ENCODE assay signal across 21 mouse cellular contexts in the genomic region with DNA sequence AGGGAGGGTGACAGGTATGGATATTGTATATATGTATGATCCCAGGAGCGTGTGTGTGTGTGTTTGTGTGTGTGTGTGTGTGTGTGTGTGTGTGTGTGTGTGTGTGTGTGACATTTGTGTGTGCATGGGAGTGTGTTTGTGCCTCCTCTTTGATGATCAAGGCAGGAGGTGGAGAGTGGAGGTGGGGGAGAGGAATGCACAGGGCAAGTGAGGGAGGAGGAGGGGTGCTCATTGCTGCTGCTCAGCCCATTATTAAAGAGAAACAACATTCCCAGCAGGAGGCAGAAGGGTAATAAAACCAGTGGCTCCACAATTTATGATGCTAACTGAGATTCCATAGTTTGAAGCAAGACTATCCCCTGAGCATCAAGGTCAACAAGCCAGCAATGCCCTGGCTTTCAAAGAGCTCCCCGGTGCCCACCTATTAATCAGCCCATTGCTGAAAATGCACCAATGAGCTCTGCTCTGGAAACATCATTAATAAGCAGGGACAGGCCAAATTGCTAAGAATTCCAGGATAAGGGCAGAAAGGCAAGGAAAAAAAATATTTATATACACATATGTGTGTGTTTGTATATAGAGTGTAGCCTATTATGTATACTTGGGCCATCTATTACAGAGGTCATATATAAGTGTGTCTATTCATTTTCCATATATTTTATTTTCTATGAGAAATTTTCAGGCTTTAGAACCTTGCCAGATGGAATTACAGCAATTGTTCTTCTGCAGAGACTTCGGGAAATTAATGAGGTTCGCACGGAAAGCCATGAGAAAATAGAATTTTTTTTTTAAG.
DNase-seq lines count a peak whose midpoint lies in the region; ATAC-seq and TF ChIP-seq lines count a peak whose summit lies in the region.
"Had no signal": no experiment of that assay in that cellular context is flagged by ENCODE, and none has a peak within 500 bp of the region (broad histone marks: within the 10 kb centered on the region; RNA-seq: fewer than 3 reads in every experiment).

No protein-coding gene starts in this region.

- no peak overlapping the region for H3K4me3 ChIP-seq in kidney, postnatal 0 days (replicated peaks; ENCODE audit: low read depth, low read length)
- no peak overlapping the region for H3K4me3 ChIP-seq in neural tube, embryonic 11.5 days (ENCODE audit: low read depth, low read length)
- H3K4me3 ChIP-seq: embryonic facial prominence, embryonic 13.5 days; forebrain, embryonic 15.5 days; hindbrain, embryonic 10.5 days; liver, embryonic 13.5 days; stomach, embryonic 15.5 days had no signal

- peak; percentile 46 for DNase-seq in embryo, embryonic 10 days (ENCODE audit: low spot score)
- no peak for DNase-seq in embryo, embryonic 9.5 days (ENCODE audit: extremely low spot score)
- DNase-seq in kidney, postnatal 0 days (ENCODE audit: low spot score) = peak; percentile 77
- DNase-seq in kidney, adult 8-10 months = no peak
- DNase-seq in embryo, embryonic 11 days = peak; percentile 54
- DNase-seq in neural tube, embryonic 11.5 days (ENCODE audit: low spot score) = peak; percentile 28
- DNase-seq in cerebellum, postnatal 4 days (ENCODE audit: low spot score in 2 of 2) = no peak
- DNase-seq: cerebellum, adult 11 months; cerebellum, postnatal 14 days; gastrocnemius, postnatal 36 days; kidney, postnatal 25 days; liver, embryonic 13.5 days; lung, embryonic 14.5 days; lung, postnatal 36 days; right cerebral cortex, postnatal 14 days; thymus, adult 18-20 months; thymus, postnatal 4 days had no signal

- H3K27ac ChIP-seq in kidney, postnatal 0 days = no peak overlapping the region
- H3K27ac ChIP-seq in neural tube, embryonic 11.5 days (ENCODE audit: low read depth, low read length) = no peak overlapping the region
- H3K27ac ChIP-seq: embryonic facial prominence, embryonic 13.5 days; forebrain, embryonic 15.5 days; hindbrain, embryonic 10.5 days; liver, embryonic 13.5 days had no signal

- H3K9me3 ChIP-seq in kidney, postnatal 0 days (replicated peaks; ENCODE audit: low read length) = no peaks in the 10 kb centered on the region
- no peaks in the 10 kb centered on the region for H3K9me3 ChIP-seq in neural tube, embryonic 11.5 days (ENCODE audit: control insufficient read depth, low read length)
- H3K9me3 ChIP-seq: embryonic facial prominence, embryonic 13.5 days; forebrain, embryonic 15.5 days; hindbrain, embryonic 10.5 days; liver, embryonic 13.5 days; stomach, embryonic 15.5 days had no signal

- TF ChIP-seq CTCF in kidney, postnatal 0 days (IDR thresholded peaks at IDR 0.05; ENCODE audit: low read depth) = no peak

- H3K9ac ChIP-seq in kidney, postnatal 0 days (ENCODE audit: low read depth, low read length) = no peak overlapping the region
- no peak overlapping the region for H3K9ac ChIP-seq in neural tube, embryonic 11.5 days (ENCODE audit: low read length)
- H3K9ac ChIP-seq: embryonic facial prominence, embryonic 13.5 days; forebrain, embryonic 15.5 days; liver, embryonic 13.5 days; lung, embryonic 14.5 days; stomach, embryonic 15.5 days had no signal

- no peak for ATAC-seq in kidney, postnatal 0 days (replicated peaks; ENCODE audit: low FRiP score, low read depth)
- peak; percentile 65 for ATAC-seq in neural tube, embryonic 11.5 days (ENCODE audit: insufficient read depth, low FRiP score, low TSS enrichment)
- ATAC-seq: forebrain, embryonic 15.5 days had no signal

- peaks cover 4% of the 10 kb centered on the region; the same call in 1 of the 2 replicates for H3K4me1 ChIP-seq in kidney, postnatal 0 days (replicated peaks; ENCODE audit: insufficient read depth, low read length)
- no peaks in the 10 kb centered on the region for H3K4me1 ChIP-seq in neural tube, embryonic 11.5 days (ENCODE audit: control insufficient read depth, insufficient read depth, low read length)
- H3K4me1 ChIP-seq: forebrain, embryonic 15.5 days; liver, embryonic 13.5 days; stomach, embryonic 15.5 days had no signal

- WGBS in kidney, postnatal 0 days = 25% methylated on average over 5 of the region's 5 CpGs
- WGBS in neural tube, embryonic 11.5 days = 45% methylated on average over 5 of the region's 5 CpGs

- H3K27me3 ChIP-seq in kidney, postnatal 0 days (ENCODE audit: insufficient read depth, low read length) = no peaks in the 10 kb centered on the region
- no peaks in the 10 kb centered on the region for H3K27me3 ChIP-seq in neural tube, embryonic 11.5 days (ENCODE audit: control insufficient read depth, insufficient read depth, low read length)
- H3K27me3 ChIP-seq: embryonic facial prominence, embryonic 13.5 days; forebrain, embryonic 15.5 days; liver, embryonic 13.5 days; stomach, embryonic 15.5 days had no signal

- H3K4me2 ChIP-seq in kidney, postnatal 0 days (ENCODE audit: low read length) = no peak overlapping the region
- H3K4me2 ChIP-seq in neural tube, embryonic 11.5 days (ENCODE audit: low read depth) = no peak overlapping the region
- H3K4me2 ChIP-seq: embryonic facial prominence, embryonic 13.5 days; forebrain, embryonic 15.5 days; liver, embryonic 13.5 days; lung, embryonic 14.5 days; stomach, embryonic 15.5 days had no signal

- H3K36me3 ChIP-seq in kidney, postnatal 0 days (ENCODE audit: insufficient read depth, low read length) = no peaks in the 10 kb centered on the region
- no peaks in the 10 kb centered on the region for H3K36me3 ChIP-seq in neural tube, embryonic 11.5 days (ENCODE audit: control insufficient read depth, insufficient read depth, low read length)
- H3K36me3 ChIP-seq: embryonic facial prominence, embryonic 13.5 days; forebrain, embryonic 15.5 days; hindbrain, embryonic 10.5 days; liver, embryonic 13.5 days; stomach, embryonic 15.5 days had no signal

Comparison
In these comparisons a context has a peak if more than half of its experiments do, and no peak if none do; other contexts are left out.
1. DNase-seq: peak in embryo, embryonic 10 days (single experiment), kidney, postnatal 0 days (single experiment), embryo, embryonic 11 days (single experiment) and neural tube, embryonic 11.5 days (single experiment); none in embryo, embryonic 9.5 days (single experiment), kidney, adult 8-10 months (0 of 2) and cerebellum, postnatal 4 days (0 of 2).